ENCODE assay signal across 25 mouse cellular contexts in genomic region chr5:139392219-139393196, GRCm38 (mm10). TPM values are rescaled to one million over a fixed set of nuclear protein-coding genes. Genes with fewer than 3 reads are reported as not detected.
A peak's percentile ranks its signal among the peaks of the same experiment; 100 is the strongest.
DNase-seq lines count a peak whose midpoint lies in the region; ATAC-seq and TF ChIP-seq lines count a peak whose summit lies in the region.
"Had no signal": no experiment of that assay in that cellular context is flagged by ENCODE, and none has a peak within 500 bp of the region (broad histone marks: within the 10 kb centered on the region; RNA-seq: fewer than 3 reads in every experiment).

No protein-coding gene starts in this region.

- TF ChIP-seq EP300 in liver, embryonic 14.5 days (IDR thresholded peaks at IDR 0.05; ENCODE audit: low read depth) = no peak

- intact Hi-C loops in gastrocnemius, postnatal 14 days (cut with DNase I; ENCODE audit: low total_unique reads) = no loop called here

- H3K9me3 ChIP-seq in kidney, embryonic 15.5 days (replicated peaks) = no peaks in the 10 kb centered on the region
- no peaks in the 10 kb centered on the region for H3K9me3 ChIP-seq in kidney, embryonic 14.5 days (ENCODE audit: control insufficient read depth, low read length)
- no peaks in the 10 kb centered on the region for H3K9me3 ChIP-seq in liver, embryonic 14.5 days (ENCODE audit: control insufficient read depth, low read length)
- H3K9me3 ChIP-seq: embryonic facial prominence, embryonic 12.5 days; heart, embryonic 15.5 days; midbrain, embryonic 13.5 days; stomach, embryonic 15.5 days had no signal

- peak; percentile 8 for DNase-seq in gastrocnemius, adult 18-20 months (ENCODE audit: low spot score)
- no peak for DNase-seq in gastrocnemius, postnatal 14 days
- no peak for DNase-seq in liver, embryonic 14.5 days (ENCODE audit: low read depth in 3 of 3, low spot score in 3 of 3)
- no peak for DNase-seq in lung, postnatal 14 days
- no peak for DNase-seq in frontal cortex, postnatal 36 days (ENCODE audit: low spot score in 2 of 2)
- DNase-seq: adrenal gland, adult 8-10 months; cerebellum, adult 18-20 months; gastrocnemius, postnatal 36 days; kidney, postnatal 14 days; lung, adult 2 months had no signal

- H3K36me3 ChIP-seq in kidney, embryonic 15.5 days = peaks cover 5% of the 10 kb centered on the region; the same call in 1 of the 2 replicates
- 0 out of 2 replicates have a peak, but pooled peaks cover 6% of the 10 kb centered on the region for H3K36me3 ChIP-seq in kidney, embryonic 14.5 days (ENCODE audit: control insufficient read depth, insufficient read depth, low read length)
- peaks cover 45% of the 10 kb centered on the region for H3K36me3 ChIP-seq in liver, embryonic 14.5 days (replicated peaks; ENCODE audit: control insufficient read depth, insufficient read depth, low read depth)
- H3K36me3 ChIP-seq: embryonic facial prominence, embryonic 12.5 days; midbrain, embryonic 13.5 days; stomach, embryonic 15.5 days had no signal

- 0 out of 2 replicates have a peak overlapping the region, but pooled peaks have one; percentile 37 for H3K27ac ChIP-seq in kidney, embryonic 15.5 days
- H3K27ac ChIP-seq in kidney, embryonic 14.5 days (ENCODE audit: low read depth, low read length) = no peak overlapping the region
- H3K27ac ChIP-seq in bone marrow, adult 2 months (ENCODE audit: control insufficient read depth, insufficient read depth, low read depth, low read length, poor library complexity) = 0 out of 2 replicates have a peak overlapping the region, but pooled peaks have one; percentile 4
- no peak overlapping the region for H3K27ac ChIP-seq in liver, embryonic 14.5 days
- H3K27ac ChIP-seq: embryonic facial prominence, embryonic 12.5 days; macrophage; midbrain, embryonic 13.5 days; stomach, embryonic 15.5 days had no signal

- peaks cover 58% of the 10 kb centered on the region for H3K4me1 ChIP-seq in kidney, embryonic 15.5 days
- peaks cover 23% of the 10 kb centered on the region for H3K4me1 ChIP-seq in kidney, embryonic 14.5 days (ENCODE audit: control insufficient read depth, insufficient read depth, low read length)
- H3K4me1 ChIP-seq in bone marrow, adult 2 months (ENCODE audit: control insufficient read depth, insufficient read depth, low read length) = peaks cover 7% of the 10 kb centered on the region
- H3K4me1 ChIP-seq in liver, embryonic 14.5 days (replicated peaks; ENCODE audit: control insufficient read depth in 2 of 2, insufficient read depth in 2 of 2, low read length in 1 of 2) = peaks cover 43 to 54% of the 10 kb centered on the region in 2 experiments

- H3K4me2 ChIP-seq in kidney, embryonic 15.5 days = no peak overlapping the region
- no peak overlapping the region for H3K4me2 ChIP-seq in kidney, embryonic 14.5 days (replicated peaks; ENCODE audit: low read depth, low read length)
- peak overlapping the region; percentile 76; the same call in 1 of the 2 replicates for H3K4me2 ChIP-seq in liver, embryonic 14.5 days (ENCODE audit: low read depth)
- H3K4me2 ChIP-seq: embryonic facial prominence, embryonic 12.5 days; heart, embryonic 15.5 days; midbrain, embryonic 13.5 days; stomach, embryonic 15.5 days had no signal

- no peak overlapping the region for H3K4me3 ChIP-seq in kidney, embryonic 15.5 days (replicated peaks)
- H3K4me3 ChIP-seq in kidney, embryonic 14.5 days (ENCODE audit: low read length) = no peak overlapping the region
- no peak overlapping the region for H3K4me3 ChIP-seq in bone marrow, adult 2 months (replicated peaks; ENCODE audit: control insufficient read depth, low read depth, low read length)
- no peak overlapping the region; a peak in 1 of 4 replicates for H3K4me3 ChIP-seq in liver, embryonic 14.5 days (ENCODE audit: insufficient read depth in 1 of 2, low read depth in 2 of 2, low read length in 2 of 2)
- H3K4me3 ChIP-seq: embryonic facial prominence, embryonic 12.5 days; heart, embryonic 15.5 days; midbrain, embryonic 13.5 days; myocyte; stomach, embryonic 15.5 days had no signal

- no peak for ATAC-seq in kidney, embryonic 15.5 days (replicated peaks; ENCODE audit: low FRiP score)
- ATAC-seq in kidney, embryonic 14.5 days (ENCODE audit: low FRiP score, low TSS enrichment) = no peak
- no peak for ATAC-seq in liver, embryonic 14.5 days (ENCODE audit: insufficient read depth)
- ATAC-seq: intestine, postnatal 0 days; midbrain, embryonic 13.5 days had no signal

- WGBS in kidney, embryonic 15.5 days = 91% methylated on average over 37 of the region's 37 CpGs
- WGBS in kidney, embryonic 14.5 days = 93% methylated on average over 37 of the region's 37 CpGs
- 91% methylated on average over 37 of the region's 37 CpGs for WGBS in bone marrow, adult 2 months
- 92% methylated on average over 37 of the region's 37 CpGs for WGBS in liver, embryonic 14.5 days (ENCODE audit: insufficient replicate concordance)

- TF ChIP-seq POLR2A in bone marrow, adult 2 months (IDR thresholded peaks at IDR 0.05; ENCODE audit: borderline replicate concordance, control insufficient read depth, low read depth, low read length) = no peak

- H3K9ac ChIP-seq in kidney, embryonic 15.5 days = 0 out of 2 replicates have a peak overlapping the region, but pooled peaks have one; percentile 26
- no peak overlapping the region for H3K9ac ChIP-seq in kidney, embryonic 14.5 days (ENCODE audit: low read depth, low read length)
- no peak overlapping the region; the same call in 1 of the 2 replicates for H3K9ac ChIP-seq in liver, embryonic 14.5 days (replicated peaks)
- H3K9ac ChIP-seq: embryonic facial prominence, embryonic 12.5 days; heart, embryonic 15.5 days; midbrain, embryonic 13.5 days; stomach, embryonic 15.5 days had no signal

- no peak for TF ChIP-seq CTCF in bone marrow, adult 2 months (IDR thresholded peaks at IDR 0.05; ENCODE audit: control insufficient read depth, insufficient read depth, low read length)
- no peak for TF ChIP-seq CTCF in liver, embryonic 14.5 days (IDR thresholded peaks at IDR 0.05; ENCODE audit: low read depth)

- H3K27me3 ChIP-seq in kidney, embryonic 15.5 days = no peaks in the 10 kb centered on the region
- no peaks in the 10 kb centered on the region for H3K27me3 ChIP-seq in kidney, embryonic 14.5 days (ENCODE audit: control insufficient read depth, insufficient read depth, low read length)
- no peaks in the 10 kb centered on the region for H3K27me3 ChIP-seq in liver, embryonic 14.5 days (ENCODE audit: control insufficient read depth, insufficient read depth, low read length)
- H3K27me3 ChIP-seq: embryonic facial prominence, embryonic 12.5 days; heart, embryonic 15.5 days; midbrain, embryonic 13.5 days; stomach, embryonic 15.5 days had no signal

RNA-seq across cellular contexts. Expression of gene C130050O18Rik, which starts 12.6 kb away (rescaled TPM):
- under 1 TPM; 0.12 to 0.21 TPM for total RNA-seq in gastrocnemius, adult 18-20 months (2021)
- under 1 TPM; 0.39 to 0.60 TPM for total RNA-seq in gastrocnemius, postnatal 14 days (2021)
- polyA plus RNA-seq in kidney, embryonic 15.5 days (2015; fragmentation: Nextera tagmentation; extraction: Ambion mirVana) = 0.60 and 1.2 TPM in 2 replicates
- 0.47 and 0.77 TPM in 2 replicates for polyA plus RNA-seq in kidney, embryonic 14.5 days (2014; fragmentation: Nextera tagmentation; extraction: Ambion mirVana)
- 0.88 and 4.0 TPM in 2 replicates for polyA plus RNA-seq in bone marrow, adult 2 months (2011; ENCODE audit: insufficient read depth, insufficient read length, low replicate concordance, missing spikeins)
- polyA plus RNA-seq in liver, embryonic 14.5 days (2012; rRNA removed) = 0.93 and 1.1 TPM in 2 replicates
- 1.0 and 1.3 TPM in 2 replicates for polyA plus RNA-seq in liver, embryonic 14.5 days (2014; fragmentation: Nextera tagmentation; extraction: Ambion mirVana)

RNA-seq across cellular contexts. Expression of gene Gpr146, which starts 15.0 kb away (rescaled TPM):
- 10 to 100 TPM; 21.8 to 28.9 TPM for total RNA-seq in gastrocnemius, adult 18-20 months (2021)
- 10 to 100 TPM; 17.2 to 26.0 TPM for total RNA-seq in gastrocnemius, postnatal 14 days (2021)
- polyA plus RNA-seq in kidney, embryonic 15.5 days (2015; fragmentation: Nextera tagmentation; extraction: Ambion mirVana) = 4.1 and 5.4 TPM in 2 replicates
- polyA plus RNA-seq in kidney, embryonic 14.5 days (2014; fragmentation: Nextera tagmentation; extraction: Ambion mirVana) = 2.7 and 3.1 TPM in 2 replicates
- polyA plus RNA-seq in bone marrow, adult 2 months (2011; ENCODE audit: insufficient read depth, insufficient read length, low replicate concordance, missing spikeins) = 14.6 and 20.1 TPM in 2 replicates
- polyA plus RNA-seq in liver, embryonic 14.5 days (2012; rRNA removed) = 14.6 and 14.7 TPM in 2 replicates
- polyA plus RNA-seq in liver, embryonic 14.5 days (2014; fragmentation: Nextera tagmentation; extraction: Ambion mirVana) = 18.4 and 20.1 TPM in 2 replicates

RNA-seq across cellular contexts. Expression of gene Gper1, which starts 30.4 kb away (rescaled TPM):
- total RNA-seq in gastrocnemius, adult 18-20 months (2021) = under 1 TPM; 0.59 to 0.82 TPM
- 1 to 10 TPM; 2.2 to 2.4 TPM for total RNA-seq in gastrocnemius, postnatal 14 days (2021)
- polyA plus RNA-seq in kidney, embryonic 15.5 days (2015; fragmentation: Nextera tagmentation; extraction: Ambion mirVana) = 5.1 and 5.7 TPM in 2 replicates
- 2.6 and 3.4 TPM in 2 replicates for polyA plus RNA-seq in kidney, embryonic 14.5 days (2014; fragmentation: Nextera tagmentation; extraction: Ambion mirVana)
- not detected in 2 replicates for polyA plus RNA-seq in bone marrow, adult 2 months (2011; ENCODE audit: insufficient read depth, insufficient read length, low replicate concordance, missing spikeins)
- polyA plus RNA-seq in liver, embryonic 14.5 days (2012; rRNA removed) = 0.06 and 0.07 TPM in 2 replicates
- 0.20 TPM in 1 of 2 replicates, not detected in the other for polyA plus RNA-seq in liver, embryonic 14.5 days (2014; fragmentation: Nextera tagmentation; extraction: Ambion mirVana)
- total RNA-seq: common myeloid progenitor, adult 5-6 weeks; hematopoietic stem cell, adult 5-6 weeks had no signal
- polyA plus RNA-seq: macrophage had no signal

RNA-seq across cellular contexts. Expression of gene Cyp2w1, which starts 40.1 kb away (rescaled TPM):
- total RNA-seq in gastrocnemius, adult 18-20 months (2021) = not detected
- total RNA-seq in gastrocnemius, postnatal 14 days (2021) = not detected
- polyA plus RNA-seq in kidney, embryonic 15.5 days (2015; fragmentation: Nextera tagmentation; extraction: Ambion mirVana) = 0.16 and 0.60 TPM in 2 replicates
- not detected in 2 replicates for polyA plus RNA-seq in kidney, embryonic 14.5 days (2014; fragmentation: Nextera tagmentation; extraction: Ambion mirVana)
- polyA plus RNA-seq in bone marrow, adult 2 months (2011; ENCODE audit: insufficient read depth, insufficient read length, low replicate concordance, missing spikeins) = not detected in 2 replicates
- polyA plus RNA-seq in liver, embryonic 14.5 days (2012; rRNA removed) = 0.03 and 0.05 TPM in 2 replicates
- polyA plus RNA-seq in liver, embryonic 14.5 days (2014; fragmentation: Nextera tagmentation; extraction: Ambion mirVana) = not detected in 2 replicates
- total RNA-seq: adrenal gland, adult 8-10 months; common myeloid progenitor, adult 5-6 weeks; gastrocnemius, postnatal 36 days; hematopoietic stem cell, adult 5-6 weeks; layer of hippocampus, postnatal 25 days; left cerebral cortex, postnatal 36 days had no signal
- polyA plus RNA-seq: heart, embryonic 15.5 days; macrophage; midbrain, embryonic 13.5 days; myocyte; spleen, adult 2 months had no signal

RNA-seq across cellular contexts. Expression of gene Cox19, which starts 41.3 kb away (rescaled TPM):
- total RNA-seq in gastrocnemius, adult 18-20 months (2021) = 10 to 100 TPM; 55.0 to 68.4 TPM
- total RNA-seq in gastrocnemius, postnatal 14 days (2021) = 10 to 100 TPM; 58.6 to 79.3 TPM
- polyA plus RNA-seq in kidney, embryonic 15.5 days (2015; fragmentation: Nextera tagmentation; extraction: Ambion mirVana) = 96.2 and 102 TPM in 2 replicates
- polyA plus RNA-seq in kidney, embryonic 14.5 days (2014; fragmentation: Nextera tagmentation; extraction: Ambion mirVana) = 105 and 119 TPM in 2 replicates
- 27.6 and 39.3 TPM in 2 replicates for polyA plus RNA-seq in bone marrow, adult 2 months (2011; ENCODE audit: insufficient read depth, insufficient read length, low replicate concordance, missing spikeins)
- polyA plus RNA-seq in liver, embryonic 14.5 days (2012; rRNA removed) = 22.6 and 23.3 TPM in 2 replicates
- polyA plus RNA-seq in liver, embryonic 14.5 days (2014; fragmentation: Nextera tagmentation; extraction: Ambion mirVana) = 61.4 and 62.3 TPM in 2 replicates

Comparison
In these comparisons a context has a peak if more than half of its experiments do, and no peak if none do; other contexts are left out.
1. H3K27ac ChIP-seq: peak in kidney, embryonic 15.5 days (single experiment) and bone marrow, adult 2 months (single experiment); none in kidney, embryonic 14.5 days (single experiment) and liver, embryonic 14.5 days (single experiment).